Mouse (Mus musculus) midbrain, postnatal 0 days (tissue): ENCODE measurements around the gene Gm6526. TPM values are rescaled to one million over a fixed set of nuclear protein-coding genes. Genes with fewer than 3 reads are reported as not detected.
A peak's percentile ranks its signal among the peaks of the same experiment; 100 is the strongest.
"Not testable (repeated sequence)": the region's sequence is repeated elsewhere in the genome, so short reads cannot be mapped to it uniquely, and the experiment has no call there.

ENCODE experiments used
- ATAC-seq: fragments of 200-750 bp; cut with Nextera tagmentation; 2 replicates; pipeline ENCODE4 v1.8.0; 2017; ENCODE audit warnings: moderate number of reproducible peaks, mild to moderate bottlenecking, moderate TSS enrichment, moderate library complexity; ENCODE audit not compliant: low FRiP score
- DNase-seq: peaks from one replicate; pipeline ENCODE4 v3.0.0-alpha.2; 2015; ENCODE audit warnings: low spot score
- H3K27ac ChIP-seq: fragments of 300-500 bp; sonication (generic); 2 replicates; pipeline ENCODE4 v1.5.1; 2014; ENCODE audit warnings: low read depth, mild to moderate bottlenecking, low read length, mixed read lengths
- H3K27me3 ChIP-seq: fragments of 300-500 bp; sonication (generic); 2 replicates; pipeline ENCODE4 v1.6.1; 2014; ENCODE audit warnings: low read length, control low read depth, mixed read lengths; ENCODE audit not compliant: insufficient read depth
- H3K36me3 ChIP-seq: fragments of 300-500 bp; sonication (generic); 2 replicates; pipeline ENCODE4 v1.6.1; 2014; ENCODE audit warnings: low read length, control low read depth, mixed read lengths; ENCODE audit not compliant: insufficient read depth
- H3K4me1 ChIP-seq: fragments of 300-500 bp; sonication (generic); 2 replicates; pipeline ENCODE4 v1.6.1; 2014; ENCODE audit warnings: mild to moderate bottlenecking, control low read depth, antibody characterized with exemption, low read length, mixed read lengths; ENCODE audit not compliant: insufficient read depth
- H3K4me2 ChIP-seq: fragments of 300-500 bp; sonication (generic); 2 replicates; pipeline ENCODE4 v1.6.1; 2014; ENCODE audit warnings: low read depth, mild to moderate bottlenecking, low read length, mixed read lengths; ENCODE audit not compliant: poor library complexity, severe bottlenecking
- H3K4me3 ChIP-seq: fragments of 300-500 bp; sonication (generic); 2 replicates; pipeline ENCODE4 v1.5.1; 2014; ENCODE audit warnings: low read depth, mild to moderate bottlenecking, low read length, moderate library complexity
- H3K9ac ChIP-seq: fragments of 300-500 bp; sonication (generic); replicated peaks from 2 replicates; pipeline ENCODE4 v1.6.1; 2014; ENCODE audit warnings: mild to moderate bottlenecking, low read length, moderate library complexity, mixed read lengths; ENCODE audit not compliant: poor library complexity, severe bottlenecking
- H3K9me3 ChIP-seq: fragments of 300-500 bp; sonication (generic); 2 replicates; pipeline ENCODE4 v1.6.1; 2016; ENCODE audit warnings: low read length, control low read depth
- CTCF ChIP-seq: IDR thresholded peaks from 2 replicates; pipeline ENCODE4 v1.5.1; 2016; ENCODE audit warnings: antibody characterized with exemption, mild to moderate bottlenecking
- WGBS: fragments of 180-500 bp; shearing (Covaris S2); extraction: QIAGEN DNeasy Blood & Tissue Kit; methylation state at CpG from one replicate; pipeline ENCODE4 v1.1.7; 2014; 5-methylcytosine and 5-hydroxymethylcytosine counted together
- polyA plus RNA-seq: library from polyadenylated mRNA; unstranded; fragments of >200 nt; fragmentation: Nextera tagmentation; extraction: Ambion mirVana; gene quantifications from 2 replicates; pipeline ENCODE4 v1.2.1, GENCODE M21; 2015
- total RNA-seq: library from RNA; depleted of rRNA; stranded (reverse); fragments of >200 nt; gene quantifications from 2 replicates; pipeline ENCODE4 v1.2.3, GENCODE M21; 2014; rRNA removed

Gene Gm6526
- total RNA-seq: not detected in 2 replicates
- not detected in 2 replicates for polyA plus RNA-seq

- not testable (repeated sequence) for H3K27me3 ChIP-seq, ATAC-seq, H3K36me3 ChIP-seq, H3K27ac ChIP-seq, H3K9me3 ChIP-seq, H3K4me1 ChIP-seq, H3K4me2 ChIP-seq, DNase-seq, H3K4me3 ChIP-seq, H3K9ac ChIP-seq
- WGBS: 85% methylated on average over 4 of the region's 4 CpGs
Measured at GRCm38 (mm10) chr14:43747566-43747965, at the start of gene Gm6526. Gm6526 (plus strand) TSS chr14:43747866.

DNA sequence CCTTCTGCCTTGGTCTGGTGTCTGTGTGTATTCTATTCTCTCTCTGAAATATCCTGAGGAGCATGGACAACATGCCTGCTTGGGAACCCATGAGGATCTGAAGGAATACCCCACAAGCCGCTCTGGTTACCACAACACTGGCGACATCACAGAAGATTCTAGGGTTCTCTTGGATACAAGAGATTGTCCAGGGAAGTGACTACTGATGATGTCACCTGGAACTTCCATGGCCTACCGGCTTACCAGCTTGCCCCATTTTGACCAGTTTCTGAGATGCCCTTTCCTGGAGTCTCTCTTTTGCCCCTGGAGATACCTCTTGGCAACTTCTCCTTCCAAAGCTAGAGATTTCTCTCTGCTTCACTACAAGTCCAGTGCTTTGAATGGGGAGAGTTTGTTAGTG lies 20.3 kb upstream of the Gm6526 start, which contains the start of gene Gm16506:
Gm16506 (minus strand) TSS at position 101 of the 400 bp plus-strand sequence.
- not testable (repeated sequence) for ATAC-seq, H3K4me3 ChIP-seq, H3K4me2 ChIP-seq, H3K4me1 ChIP-seq, H3K27me3 ChIP-seq, H3K9ac ChIP-seq, H3K9me3 ChIP-seq, DNase-seq, H3K36me3 ChIP-seq, H3K27ac ChIP-seq
- WGBS: 94% methylated on average over 1 of the region's 3 CpGs

GRCm38 (mm10) chr14:43784645-43785044 lies 37.0 kb downstream of the Gm6526 start, which contains the start of gene Gm8180:
Gm8180 (minus strand) TSS chr14:43784745.
- H3K9ac ChIP-seq, H3K27ac ChIP-seq, H3K4me2 ChIP-seq, H3K4me3 ChIP-seq, H3K9me3 ChIP-seq, H3K4me1 ChIP-seq, ATAC-seq, H3K36me3 ChIP-seq, DNase-seq, H3K27me3 ChIP-seq: not testable (repeated sequence)
- WGBS: 89% methylated on average over 2 of the region's 3 CpGs

DNA sequence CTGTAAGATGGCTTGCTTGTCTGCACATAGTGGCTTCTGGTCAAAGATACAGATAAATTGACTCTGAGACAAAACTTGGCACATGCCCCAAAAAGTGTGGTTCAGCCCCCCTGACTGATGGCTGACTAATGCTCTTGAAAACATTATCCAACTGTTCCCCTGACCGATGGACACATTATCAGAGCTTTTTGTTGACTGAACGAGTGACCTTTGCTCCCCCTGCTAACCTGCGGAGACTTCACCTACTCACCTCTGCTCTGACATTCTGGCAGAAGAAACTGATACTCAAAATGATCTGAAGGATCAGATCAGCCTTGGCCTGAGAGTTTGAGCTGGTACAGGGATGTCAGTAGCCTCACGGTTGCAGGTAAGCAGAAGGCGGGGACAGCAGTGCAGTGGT lies 46.1 kb downstream of the Gm6526 start:
- H3K27ac ChIP-seq, H3K27me3 ChIP-seq, H3K4me3 ChIP-seq, H3K4me2 ChIP-seq, H3K9ac ChIP-seq, DNase-seq, H3K36me3 ChIP-seq, H3K9me3 ChIP-seq, H3K4me1 ChIP-seq, ATAC-seq: not testable (repeated sequence)
- 85% methylated on average over 5 of the region's 5 CpGs for WGBS

- H3K9ac ChIP-seq: no peak overlapping the region
- 18% methylated on average over 14 of the region's 14 CpGs for WGBS
- H3K36me3 ChIP-seq: no peaks in the 10 kb centered on the region
- H3K27ac ChIP-seq: no peak overlapping the region
- ATAC-seq: peak; percentile 72
- DNase-seq: peak; percentile 0
- H3K4me1 ChIP-seq: no peaks in the 10 kb centered on the region
- TF ChIP-seq CTCF: no peak
- no peaks in the 10 kb centered on the region for H3K9me3 ChIP-seq
- peak overlapping the region; percentile 42 for H3K4me2 ChIP-seq
- H3K4me3 ChIP-seq: peak overlapping the region; percentile 22; the same call in 1 of the 2 replicates
- no peaks in the 10 kb centered on the region for H3K27me3 ChIP-seq
Measured at GRCm38 (mm10) chr14:43796069-43796904, 48.6 kb downstream of the Gm6526 start.

GRCm38 (mm10) chr14:43796905-43797470 lies 49.3 kb downstream of the Gm6526 start:
- DNase-seq: peak; percentile 2
- TF ChIP-seq CTCF: peak; percentile 3; the same call in 1 of the 2 replicates
- H3K27me3 ChIP-seq, H3K9ac ChIP-seq, H3K27ac ChIP-seq, H3K4me1 ChIP-seq, H3K36me3 ChIP-seq, H3K9me3 ChIP-seq: not testable (repeated sequence)
- peak overlapping the region; percentile 42 for H3K4me2 ChIP-seq
- ATAC-seq: peak; percentile 77
- peak overlapping the region; percentile 22; the same call in 1 of the 2 replicates for H3K4me3 ChIP-seq
- 11% methylated on average over 22 of the region's 23 CpGs for WGBS
